Mouse (Mus musculus): ENCODE measurements around the gene Emc3. TPM values are rescaled to one million over a fixed set of nuclear protein-coding genes. Genes with fewer than 3 reads are reported as not detected.

Emc3 gene
- polyA plus RNA-seq, 1 experiment from 2014 or later: 76.4 TPM

GRCm38 (mm10) chr6:113495071-113495675, 36.3 kb downstream of the Emc3 start:
- WGBS: 39% methylated on average over 28 of the region's 28 CpGs
- no peaks in the 10 kb centered on the region for H3K9me3 ChIP-seq
- H3K36me3 ChIP-seq: peaks cover 14% of the 10 kb centered on the region; the same call in 1 of the 2 replicates
- H3K4me1 ChIP-seq (replicated peaks): peaks cover 11% of the 10 kb centered on the region; the same call in 1 of the 2 replicates
- H3K27me3 ChIP-seq: peaks cover 65% of the 10 kb centered on the region
- no peak overlapping the region for H3K27ac ChIP-seq
- peak overlapping the region; percentile 65 for H3K4me2 ChIP-seq
- peak overlapping the region; percentile 48 for H3K9ac ChIP-seq (replicated peaks)
- peak overlapping the region; percentile 47 for H3K4me3 ChIP-seq (replicated peaks)
- no peak for ATAC-seq (ENCODE audit: insufficient number of reproducible peaks, insufficient read depth, low FRiP score, low TSS enrichment, low read depth)

- Histone ChIP-seq H3K9me3 (no peaks in the 10 kb centered on the region), H3K36me3 (peaks cover 20% of the 10 kb centered on the region; the same call in 1 of the 2 replicates), H3K9ac (replicated peaks) (peak overlapping the region; percentile 48), H3K27ac (no peak overlapping the region), H3K4me1 (replicated peaks) (peaks cover 11% of the 10 kb centered on the region; the same call in 1 of the 2 replicates), H3K27me3 (peaks cover 56% of the 10 kb centered on the region), H3K4me3 (replicated peaks) (peak overlapping the region; percentile 47), H3K4me2 (peak overlapping the region; percentile 65)
- WGBS: under 1% methylated on average over 54 of the region's 54 CpGs
- peak; percentile 53 for ATAC-seq (ENCODE audit: insufficient number of reproducible peaks, insufficient read depth, low FRiP score, low TSS enrichment, low read depth)
Measured at GRCm38 (mm10) chr6:113494258-113494788, 37.1 kb downstream of the Emc3 start.

- Histone ChIP-seq H3K27ac (no peak overlapping the region), H3K27me3 (peaks cover 45% of the 10 kb centered on the region), H3K4me1 (replicated peaks) (peaks cover 14% of the 10 kb centered on the region), H3K9me3 (no peaks in the 10 kb centered on the region), H3K4me2 (no peak overlapping the region), H3K36me3 (peaks cover 20% of the 10 kb centered on the region; the same call in 1 of the 2 replicates), H3K4me3 (replicated peaks) (no peak overlapping the region), H3K9ac (replicated peaks) (no peak overlapping the region)
- 73% methylated on average over 24 of the region's 24 CpGs for WGBS
- ATAC-seq (ENCODE audit: insufficient number of reproducible peaks, insufficient read depth, low FRiP score, low TSS enrichment, low read depth): no peak
Measured at GRCm38 (mm10) chr6:113492101-113492864, 39.2 kb downstream of the Emc3 start.

- Histone ChIP-seq H3K27ac (no peak overlapping the region), H3K9me3 (no peaks in the 10 kb centered on the region), H3K36me3 (peaks cover 20% of the 10 kb centered on the region; the same call in 1 of the 2 replicates), H3K4me2 (no peak overlapping the region), H3K4me3 (replicated peaks) (no peak overlapping the region), H3K4me1 (replicated peaks) (peaks cover 13% of the 10 kb centered on the region), H3K9ac (replicated peaks) (no peak overlapping the region), H3K27me3 (peaks cover 16% of the 10 kb centered on the region)
- no peak for ATAC-seq (ENCODE audit: insufficient number of reproducible peaks, insufficient read depth, low FRiP score, low TSS enrichment, low read depth)
- WGBS: 94% methylated on average over 14 of the region's 14 CpGs
Measured at GRCm38 (mm10) chr6:113489410-113489809, 42.0 kb downstream of the Emc3 start.

GRCm38 (mm10) chr6:113487125-113487576, 44.3 kb downstream of the Emc3 start:
- Histone ChIP-seq H3K9me3 (no peaks in the 10 kb centered on the region), H3K27ac (no peak overlapping the region), H3K4me1 (replicated peaks) (peaks cover 26% of the 10 kb centered on the region), H3K4me3 (replicated peaks) (no peak overlapping the region), H3K9ac (replicated peaks) (no peak overlapping the region), H3K36me3 (peaks cover 19% of the 10 kb centered on the region; the same call in 1 of the 2 replicates), H3K4me2 (no peak overlapping the region), H3K27me3 (peaks cover 9% of the 10 kb centered on the region)
- no peak for ATAC-seq (ENCODE audit: insufficient number of reproducible peaks, insufficient read depth, low FRiP score, low TSS enrichment, low read depth)
- 21% methylated on average over 7 of the region's 7 CpGs for WGBS

GRCm38 (mm10) chr6:113483729-113484128, 47.7 kb downstream of the Emc3 start:
- Histone ChIP-seq H3K4me1 (replicated peaks) (peaks cover 26% of the 10 kb centered on the region), H3K27ac (no peak overlapping the region), H3K4me2 (peak overlapping the region; percentile 75), H3K9ac (replicated peaks) (peak overlapping the region; percentile 40), H3K27me3 (peaks cover 44% of the 10 kb centered on the region), H3K36me3 (no peaks in the 10 kb centered on the region), H3K4me3 (replicated peaks) (peak overlapping the region; percentile 47), H3K9me3 (no peaks in the 10 kb centered on the region)
- no peak for ATAC-seq (ENCODE audit: insufficient number of reproducible peaks, insufficient read depth, low FRiP score, low TSS enrichment, low read depth)
- 11% methylated on average over 10 of the region's 10 CpGs for WGBS

- H3K9me3 ChIP-seq: no peaks in the 10 kb centered on the region
- WGBS: 0% methylated on average over 25 of the region's 26 CpGs
- H3K27ac ChIP-seq: no peak within 1 kb of the TSS; the same call in 1 of the 2 replicates
- peak within 1 kb of the TSS; percentile 40 for H3K9ac ChIP-seq (replicated peaks)
- peaks cover 49% of the 10 kb centered on the region for H3K27me3 ChIP-seq
- peak within 1 kb of the TSS; percentile 47 for H3K4me3 ChIP-seq (replicated peaks)
- H3K36me3 ChIP-seq: no peaks in the 10 kb centered on the region
- H3K4me1 ChIP-seq (replicated peaks): peaks cover 26% of the 10 kb centered on the region
- ATAC-seq (ENCODE audit: insufficient number of reproducible peaks, insufficient read depth, low FRiP score, low TSS enrichment, low read depth): peak; percentile 93
- peak within 1 kb of the TSS; percentile 75 for H3K4me2 ChIP-seq
Measured at GRCm38 (mm10) chr6:113483100-113483615, 48.3 kb downstream of the Emc3 start, which contains the start of gene Creld1. Creld1 (plus strand) TSS chr6:113483297.

- Histone ChIP-seq H3K27me3 (peaks cover 52% of the 10 kb centered on the region), H3K4me3 (replicated peaks) (peak overlapping the region; percentile 47), H3K36me3 (no peaks in the 10 kb centered on the region), H3K9me3 (no peaks in the 10 kb centered on the region), H3K4me1 (replicated peaks) (peaks cover 26% of the 10 kb centered on the region), H3K9ac (replicated peaks) (no peak overlapping the region), H3K27ac (no peak overlapping the region; the same call in 1 of the 2 replicates), H3K4me2 (peak overlapping the region; percentile 75)
- ATAC-seq (ENCODE audit: insufficient number of reproducible peaks, insufficient read depth, low FRiP score, low TSS enrichment, low read depth): peak; percentile 17; the same call in 1 of the 2 replicates
- WGBS: 3% methylated on average over 65 of the region's 65 CpGs
Measured at GRCm38 (mm10) chr6:113482477-113483099, 48.9 kb downstream of the Emc3 start.

GRCm38 (mm10) chr6:113480555-113481373, 50.7 kb downstream of the Emc3 start:
- peaks cover 16% of the 10 kb centered on the region for H3K4me1 ChIP-seq (replicated peaks)
- no peak overlapping the region for H3K4me3 ChIP-seq (replicated peaks)
- WGBS: 59% methylated on average over 18 of the region's 18 CpGs
- no peaks in the 10 kb centered on the region for H3K9me3 ChIP-seq
- no peak overlapping the region for H3K27ac ChIP-seq
- H3K36me3 ChIP-seq: no peaks in the 10 kb centered on the region
- peaks cover 59% of the 10 kb centered on the region for H3K27me3 ChIP-seq
- no peak for ATAC-seq (ENCODE audit: insufficient number of reproducible peaks, insufficient read depth, low FRiP score, low TSS enrichment, low read depth)
- H3K4me2 ChIP-seq: no peak overlapping the region
- H3K9ac ChIP-seq (replicated peaks): no peak overlapping the region

GRCm38 (mm10) chr6:113478906-113479305, 52.5 kb downstream of the Emc3 start:
- Histone ChIP-seq H3K4me1 (replicated peaks) (peaks cover 13% of the 10 kb centered on the region), H3K4me2 (no peak overlapping the region), H3K9ac (replicated peaks) (no peak overlapping the region), H3K9me3 (no peaks in the 10 kb centered on the region), H3K36me3 (no peaks in the 10 kb centered on the region), H3K4me3 (replicated peaks) (no peak overlapping the region), H3K27ac (no peak overlapping the region), H3K27me3 (peaks cover 60% of the 10 kb centered on the region)
- no peak for ATAC-seq (ENCODE audit: insufficient number of reproducible peaks, insufficient read depth, low FRiP score, low TSS enrichment, low read depth)
- 83% methylated on average over 10 of the region's 10 CpGs for whole genome bisulfite sequencing
